Comparison of ENCODE assay signal across 8 mouse cellular contexts in genomic region chr13:58157447-58158098, GRCm38 (mm10). TPM values are rescaled to one million over a fixed set of nuclear protein-coding genes. Genes with fewer than 3 reads are reported as not detected.
DNase-seq lines count a peak whose midpoint lies in the region; ATAC-seq and TF ChIP-seq lines count a peak whose summit lies in the region.

Gene Idnk, plus strand, starts transcription at chr13:58157649.

- H3K4me3 ChIP-seq in embryonic facial prominence, embryonic 13.5 days = peak within 1 kb of the TSS; percentile 68
- peak within 1 kb of the TSS; percentile 68 for H3K4me3 ChIP-seq in limb, embryonic 11.5 days (ENCODE audit: low read depth, low read length)
- peak within 1 kb of the TSS; percentile 91 for H3K4me3 ChIP-seq in midbrain, embryonic 13.5 days (replicated peaks)
- H3K4me3 ChIP-seq in small intestine, adult 2 months (ENCODE audit: low read depth, low read length) = peak within 1 kb of the TSS; percentile 98

- peak within 1 kb of the TSS; percentile 95 for H3K4me2 ChIP-seq in embryonic facial prominence, embryonic 13.5 days
- peak within 1 kb of the TSS; percentile 97 for H3K4me2 ChIP-seq in limb, embryonic 11.5 days (ENCODE audit: low read depth, severe bottlenecking)
- H3K4me2 ChIP-seq in midbrain, embryonic 13.5 days (replicated peaks) = peak within 1 kb of the TSS; percentile 94

- ATAC-seq in embryonic facial prominence, embryonic 13.5 days (ENCODE audit: insufficient number of reproducible peaks, insufficient read depth, low FRiP score, low TSS enrichment, low read depth) = peak; percentile 74
- peak; percentile 81 for ATAC-seq in limb, embryonic 11.5 days (ENCODE audit: insufficient number of reproducible peaks, low FRiP score, low TSS enrichment, low read depth)
- peak; percentile 87 for ATAC-seq in midbrain, embryonic 13.5 days

- H3K27me3 ChIP-seq in embryonic facial prominence, embryonic 13.5 days = no peaks in the 10 kb centered on the region
- H3K27me3 ChIP-seq in limb, embryonic 11.5 days (ENCODE audit: control insufficient read depth, insufficient read depth, low read length) = no peaks in the 10 kb centered on the region
- H3K27me3 ChIP-seq in midbrain, embryonic 13.5 days = no peaks in the 10 kb centered on the region
- no peaks in the 10 kb centered on the region for H3K27me3 ChIP-seq in small intestine, adult 2 months (ENCODE audit: control insufficient read depth, insufficient read depth, low read length)

- 0 out of 2 replicates have a peak, but pooled peaks cover 3% of the 10 kb centered on the region for H3K9me3 ChIP-seq in embryonic facial prominence, embryonic 13.5 days
- no peaks in the 10 kb centered on the region for H3K9me3 ChIP-seq in limb, embryonic 11.5 days (ENCODE audit: control insufficient read depth, low read length)
- H3K9me3 ChIP-seq in midbrain, embryonic 13.5 days = 0 out of 2 replicates have a peak, but pooled peaks cover 6% of the 10 kb centered on the region

- peak within 1 kb of the TSS; percentile 60; the same call in 1 of the 2 replicates for H3K27ac ChIP-seq in embryonic facial prominence, embryonic 13.5 days
- no peak within 1 kb of the TSS for H3K27ac ChIP-seq in limb, embryonic 11.5 days (replicated peaks; ENCODE audit: low read depth, low read length)
- peak within 1 kb of the TSS; percentile 67 for H3K27ac ChIP-seq in midbrain, embryonic 13.5 days
- peak within 1 kb of the TSS; percentile 82 for H3K27ac ChIP-seq in small intestine, adult 2 months (ENCODE audit: insufficient read depth, low read depth, low read length)

- peak; percentile 41; the same call in 1 of the 2 replicates for TF ChIP-seq CTCF in small intestine, adult 2 months (IDR thresholded peaks at IDR 0.05; ENCODE audit: extremely low read depth, insufficient read length, insufficient replicate concordance, low read depth, low read length)

- WGBS in embryonic facial prominence, embryonic 13.5 days = under 1% methylated on average over 30 of the region's 30 CpGs
- WGBS in limb, embryonic 11.5 days = under 1% methylated on average over 30 of the region's 30 CpGs
- WGBS in midbrain, embryonic 13.5 days = under 1% methylated on average over 28 of the region's 30 CpGs
- 1% methylated on average over 30 of the region's 30 CpGs for WGBS in small intestine, adult 2 months

- H3K9ac ChIP-seq in embryonic facial prominence, embryonic 13.5 days = peak within 1 kb of the TSS; percentile 79
- H3K9ac ChIP-seq in limb, embryonic 11.5 days (ENCODE audit: low read length) = peak within 1 kb of the TSS; percentile 76
- H3K9ac ChIP-seq in midbrain, embryonic 13.5 days (replicated peaks) = peak within 1 kb of the TSS; percentile 86

- peaks cover 8% of the 10 kb centered on the region; the same call in 1 of the 2 replicates for H3K4me1 ChIP-seq in embryonic facial prominence, embryonic 13.5 days
- H3K4me1 ChIP-seq in limb, embryonic 11.5 days (ENCODE audit: control insufficient read depth, insufficient read depth, low read length) = no peaks in the 10 kb centered on the region
- peaks cover 18% of the 10 kb centered on the region for H3K4me1 ChIP-seq in midbrain, embryonic 13.5 days (replicated peaks)
- H3K4me1 ChIP-seq in small intestine, adult 2 months (ENCODE audit: control insufficient read depth, insufficient read depth, insufficient read length, low read length) = 0 out of 2 replicates have a peak, but pooled peaks cover 2% of the 10 kb centered on the region

- DNase-seq in 3T3-L1 (ENCODE audit: low read depth, low spot score) = peak; percentile 83
- DNase-seq in adrenal gland, postnatal 36 days = peak; percentile 97 to 98
- DNase-seq in heart, adult 18-20 months = peak; percentile 94
- peak; percentile 92 for DNase-seq in kidney, adult 18-20 months
- DNase-seq in limb, embryonic 11.5 days (ENCODE audit: low spot score) = peak; percentile 90

- peaks cover 28% of the 10 kb centered on the region for H3K36me3 ChIP-seq in embryonic facial prominence, embryonic 13.5 days
- peaks cover 4% of the 10 kb centered on the region for H3K36me3 ChIP-seq in limb, embryonic 11.5 days (ENCODE audit: control insufficient read depth, insufficient read depth, low read length)
- H3K36me3 ChIP-seq in midbrain, embryonic 13.5 days = peaks cover 28% of the 10 kb centered on the region
- peaks cover 19% of the 10 kb centered on the region for H3K36me3 ChIP-seq in small intestine, adult 2 months (ENCODE audit: control insufficient read depth, insufficient read depth, low read length)

- TF ChIP-seq POLR2A in small intestine, adult 2 months (IDR thresholded peaks at IDR 0.05; ENCODE audit: low read depth, low read length) = peak; percentile 77; the same call in 1 of the 2 replicates

RNA-seq across cellular contexts. Expression of gene Idnk, which starts in this region (rescaled TPM):
- total RNA-seq in adrenal gland, postnatal 36 days (2021) = 10 to 100 TPM; 57.2 to 62.8 TPM
- polyA plus RNA-seq in embryonic facial prominence, embryonic 13.5 days (2015; fragmentation: Nextera tagmentation; extraction: Ambion mirVana) = 43.8 and 46.3 TPM in 2 replicates
- total RNA-seq in heart, adult 18-20 months (2021) = 10 to 100 TPM; 23.9 to 26.6 TPM
- 39.4 and 42.1 TPM in 2 replicates for polyA plus RNA-seq in limb, embryonic 11.5 days (2014; fragmentation: Nextera tagmentation; extraction: Ambion mirVana)
- polyA plus RNA-seq in midbrain, embryonic 13.5 days (2015; fragmentation: Nextera tagmentation; extraction: Ambion mirVana) = 70.3 and 77.4 TPM in 2 replicates
- 7.9 and 18.1 TPM in 2 replicates for polyA plus RNA-seq in small intestine, adult 2 months (2012; rRNA removed)
